Mouse (Mus musculus) heart, postnatal 14 days (tissue): ENCODE measurements around the gene Tmc7. TPM values are rescaled to one million over a fixed set of nuclear protein-coding genes. Genes with fewer than 3 reads are reported as not detected.
A peak's percentile ranks its signal among the peaks of the same experiment; 100 is the strongest.

Experiments used
- DNase-seq, 2 experiments: peaks; one replicate each; pipeline ENCODE4 v3.0.0; 2021 to 2022
- intact Hi-C: fragments of 180-260 bp; cut with DNase I; formaldehyde crosslinking; loops from one replicate; pipeline ENCODE4 v1.15.1; 2025
- long read RNA-seq, 2 experiments: library from polyadenylated mRNA; stranded (forward); transcript quantifications; one replicate each; pipeline ENCODE4 v2.0.0; 2021
- total RNA-seq, 2 experiments: library from RNA; stranded (reverse); gene quantifications; 2 replicates each; pipeline ENCODE4 v1.2.3; 2021

The Tmc7 gene
- total RNA-seq, result 1 to 10 TPM; 8.6 to 9.6 TPM
- long read RNA-seq, experiment 1, full-length matches to known transcripts, result 8 of 12 reads
- long read RNA-seq, experiment 1, partial matches to known transcripts, result 2 of 12 reads
- long read RNA-seq, experiment 1, other reads (novel, unspliced or antisense), result 2 of 12 reads
- long read RNA-seq, experiment 2, full-length matches to known transcripts, result 4 of 5 reads
- long read RNA-seq, experiment 2, partial matches to known transcripts, result 0 of 5 reads
- long read RNA-seq, experiment 2, other reads (novel, unspliced or antisense), result 1 of 5 reads

GRCm38 (mm10) chr7:118584257-118584907 is at the start of gene Tmc7:
Gene Tmc7 (minus strand): TSS chr7:118584736.
- intact Hi-C loops, result no loop called here
- peak; percentile 75 for DNase-seq

- intact Hi-C loops, result no loop called here
Observed at GRCm38 (mm10) chr7:118633951-118634350, 49.4 kb upstream of the Tmc7 start.

GRCm38 (mm10) chr7:118633094-118633493 is 48.6 kb upstream of the Tmc7 start:
- DNase-seq, result no peak
- intact Hi-C loops, result no loop called here

More at GRCm38 (mm10) chr7:118633951-118634350, 49.4 kb upstream of the Tmc7 start:
- no peak for DNase-seq

GRCm38 (mm10) chr7:118627550-118628298 is 43.2 kb upstream of the Tmc7 start:
- DNase-seq, result no peak
- intact Hi-C loops, result no loop called here

GRCm38 (mm10) chr7:118621094-118621493 is 36.6 kb upstream of the Tmc7 start:
- no peak for DNase-seq
- intact Hi-C loops, result no loop called here

GRCm38 (mm10) chr7:118620243-118620906 is 35.8 kb upstream of the Tmc7 start:
- DNase-seq, result no peak
- intact Hi-C loops, result no loop called here

- DNase-seq, result no peak
Observed at GRCm38 (mm10) chr7:118618104-118618503, 33.6 kb upstream of the Tmc7 start.

GRCm38 (mm10) chr7:118614076-118614475 is 29.5 kb upstream of the Tmc7 start:
- intact Hi-C loops, result no loop called here
- no peak for DNase-seq

More at GRCm38 (mm10) chr7:118618104-118618503, 33.6 kb upstream of the Tmc7 start:
- intact Hi-C loops, result no loop called here

- DNase-seq, result no peak
- intact Hi-C loops, result no loop called here
Observed at GRCm38 (mm10) chr7:118611933-118612332, 27.4 kb upstream of the Tmc7 start.

- DNase-seq, result no peak
- intact Hi-C loops, result no loop called here
Observed at GRCm38 (mm10) chr7:118611185-118611749, 26.7 kb upstream of the Tmc7 start.

- no peak for DNase-seq
- intact Hi-C loops, result no loop called here
Observed at GRCm38 (mm10) chr7:118610721-118611120, 26.2 kb upstream of the Tmc7 start.

GRCm38 (mm10) chr7:118609815-118610214 is 25.3 kb upstream of the Tmc7 start:
- intact Hi-C loops, result no loop called here
- no peak for DNase-seq

GRCm38 (mm10) chr7:118604842-118605241 is 20.3 kb upstream of the Tmc7 start:
- intact Hi-C loops, result no loop called here
- DNase-seq, result peak in 1 of 2 experiments; percentile 11

- no peak for DNase-seq
- intact Hi-C loops, result loop anchor here (5.0 to 10.0 kb wide), 3 partner anchors 153 to 395 kb away; partner anchors contain the start of genes Gprc5b and Syt17
Observed at GRCm38 (mm10) chr7:118599954-118600631, 15.6 kb upstream of the Tmc7 start.

GRCm38 (mm10) chr7:118597201-118597600 is 12.7 kb upstream of the Tmc7 start, which contains the start of gene Tmc5:
Gene Tmc5 (plus strand): TSS chr7:118597297.
- intact Hi-C loops, result loop anchor here (5.0 to 10.0 kb wide), 3 partner anchors 150 to 398 kb away; partner anchors contain the start of genes Gprc5b and Syt17

GRCm38 (mm10) chr7:118596271-118596670 is 11.7 kb upstream of the Tmc7 start:
- no peak for DNase-seq
- intact Hi-C loops, result loop anchor here (5.0 to 10.0 kb wide), 3 partner anchors 149 to 399 kb away; partner anchors contain the start of genes Gprc5b and Syt17

More at GRCm38 (mm10) chr7:118597201-118597600, 12.7 kb upstream of the Tmc7 start, which contains the start of gene Tmc5:
- no peak for DNase-seq

- DNase-seq, result peak; percentile 94 to 99
- intact Hi-C loops, result loop anchor here (1.0 to 10.0 kb wide), 4 partner anchors 93 to 400 kb away; partner anchors contain the start of genes Gprc5b and Syt17
Observed at GRCm38 (mm10) chr7:118595228-118595627, 10.7 kb upstream of the Tmc7 start.

- intact Hi-C loops, result loop anchor here (1.0 to 10.0 kb wide), 4 partner anchors 94 to 400 kb away; partner anchors contain the start of genes Gprc5b and Syt17
- no peak for DNase-seq
Observed at GRCm38 (mm10) chr7:118594611-118595010, 10.1 kb upstream of the Tmc7 start.
